Mouse (Mus musculus): Measurements from ENCODE around the gene Atp6v0e. TPM values are rescaled to one million over a fixed set of nuclear protein-coding genes. Genes with fewer than 3 reads are reported as not detected.

Gene Atp6v0e
- total and polyA plus RNA-seq, 3 experiments: 190 to 422 (median 226) TPM

DNA sequence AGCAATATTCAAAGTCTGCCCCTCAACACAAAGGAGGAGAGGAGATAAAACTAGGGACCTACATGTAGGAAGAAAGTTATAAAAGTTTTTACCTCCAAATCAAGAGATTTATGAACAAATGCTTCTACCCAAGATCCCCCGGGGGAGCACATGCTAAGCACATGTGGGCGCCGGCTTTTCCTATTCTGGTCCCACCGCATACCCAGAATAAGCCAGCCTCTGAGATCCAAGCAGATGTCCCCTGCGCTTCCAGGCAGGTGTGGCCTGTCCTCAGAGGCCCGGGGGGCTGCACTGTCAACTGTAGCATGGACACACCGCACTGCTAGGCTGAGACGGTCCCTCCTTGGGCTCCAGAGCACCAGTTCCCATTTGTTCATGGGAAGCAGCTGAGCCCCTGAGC is 19.6 kb upstream of the Atp6v0e start:
- no peak overlapping the region for H3K4me3 ChIP-seq (replicated peaks in 1 of 3; ENCODE audit: low read depth in 2 of 3, low read length in 2 of 3, poor library complexity in 1 of 3)
- no peak for TF ChIP-seq GABPA (IDR thresholded peaks at IDR 0.05; ENCODE audit: insufficient replicate concordance, low read depth, low read length)
- TF ChIP-seq CTCF (conservative IDR thresholded peaks at IDR 0.05 in 1 of 2, IDR thresholded peaks at IDR 0.05 in 1 of 2; ENCODE audit: low read depth in 2 of 2, low read length in 2 of 2): no peak
- no peak for TF ChIP-seq MEF2A (IDR thresholded peaks at IDR 0.05; ENCODE audit: borderline replicate concordance, low read depth, low read length)
- no peak for TF ChIP-seq MAZ (IDR thresholded peaks at IDR 0.05; ENCODE audit: low read depth, low read length)
- TF ChIP-seq JUN (IDR thresholded peaks at IDR 0.05; ENCODE audit: insufficient read depth, low read depth, low read length): no peak
- no peak for TF ChIP-seq ZNF384 (IDR thresholded peaks at IDR 0.05; ENCODE audit: low read depth, low read length)
- no peak for TF ChIP-seq ZC3H11A (IDR thresholded peaks at IDR 0.05; ENCODE audit: low read depth, low read length)
- no peaks in the 10 kb centered on the region for H3K79me2 ChIP-seq (replicated peaks; ENCODE audit: control insufficient read depth, extremely low read depth, insufficient read depth, poor library complexity, severe bottlenecking)
- H3K4me2 ChIP-seq (ENCODE audit: insufficient read depth, low read depth, poor library complexity, severe bottlenecking): no peak overlapping the region
- H3K9ac ChIP-seq (ENCODE audit: insufficient read depth, low read depth): no peak overlapping the region
- in situ Hi-C loops (cut with MboI; ENCODE audit: low pct_ligation_motif_present, low pct_unique_long_range_greater_than_20kb, low sequenced_read_pairs): loop anchor here (5.0 to 25.0 kb wide), 2 partner anchors 166 to 356 kb away; no protein-coding TSS in a partner anchor
- DNase-seq (ENCODE audit: extremely low read depth): no peak
- dilution Hi-C loops (cut with MboI; ENCODE audit: extremely low pct_ligation_motif_present, extremely low pct_unique_long_range_greater_than_20kb, low sequenced_read_pairs): no loop called here
- no peaks in the 10 kb centered on the region for H3K9me3 ChIP-seq (replicated peaks; ENCODE audit: low read length)
- no peaks in the 10 kb centered on the region for H3K4me1 ChIP-seq (ENCODE audit: control insufficient read depth in 1 of 2, insufficient read depth in 2 of 2)
- no peaks in the 10 kb centered on the region for H3K27me3 ChIP-seq (replicated peaks)
- peaks cover 89 to 98% of the 10 kb centered on the region in 2 experiments for H3K36me3 ChIP-seq (replicated peaks in 1 of 2; ENCODE audit: control insufficient read depth in 1 of 2, insufficient read depth in 1 of 2, low read length in 1 of 2)
- H3K27ac ChIP-seq (ENCODE audit: insufficient read depth, low read depth): no peak overlapping the region

DNA sequence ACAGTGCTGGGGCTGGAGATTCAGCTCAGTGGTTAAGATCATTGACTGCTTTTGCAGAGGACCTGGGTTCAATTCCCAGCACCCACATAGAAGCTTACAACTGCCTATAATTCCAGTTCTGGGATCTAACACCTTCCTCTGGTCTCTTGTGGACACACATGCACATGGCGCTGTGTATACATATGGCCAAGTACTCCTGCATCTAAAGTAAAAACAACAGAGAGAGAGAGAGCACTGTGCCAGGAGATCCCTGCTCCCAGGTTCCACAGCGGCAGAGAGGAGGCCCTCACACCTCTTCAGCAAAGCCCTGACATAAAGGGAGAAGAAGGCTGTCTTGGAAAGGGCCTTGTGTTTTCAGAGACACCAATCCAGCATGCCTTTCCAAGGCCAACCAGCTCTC is 19.0 kb upstream of the Atp6v0e start:
- in situ Hi-C loops (cut with MboI; ENCODE audit: low pct_ligation_motif_present, low pct_unique_long_range_greater_than_20kb, low sequenced_read_pairs): loop anchor here (5.0 to 25.0 kb wide), 2 partner anchors 167 to 357 kb away; no protein-coding TSS in a partner anchor
- no peaks in the 10 kb centered on the region for H3K9me3 ChIP-seq (replicated peaks; ENCODE audit: low read length)
- dilution Hi-C loops (cut with MboI; ENCODE audit: extremely low pct_ligation_motif_present, extremely low pct_unique_long_range_greater_than_20kb, low sequenced_read_pairs): no loop called here
- H3K4me1 ChIP-seq (ENCODE audit: control insufficient read depth in 1 of 2, insufficient read depth in 2 of 2): no peaks in the 10 kb centered on the region
- H3K79me2 ChIP-seq (replicated peaks; ENCODE audit: control insufficient read depth, extremely low read depth, insufficient read depth, poor library complexity, severe bottlenecking): no peaks in the 10 kb centered on the region
- no peak for DNase-seq (ENCODE audit: extremely low read depth)
- no peaks in the 10 kb centered on the region for H3K27me3 ChIP-seq (replicated peaks)
- peaks cover 86 to 98% of the 10 kb centered on the region in 2 experiments for H3K36me3 ChIP-seq (replicated peaks in 1 of 2; ENCODE audit: control insufficient read depth in 1 of 2, insufficient read depth in 1 of 2, low read length in 1 of 2)
- H3K4me3 ChIP-seq (replicated peaks in 1 of 3; ENCODE audit: low read depth in 2 of 3, low read length in 2 of 3, poor library complexity in 1 of 3): no peak overlapping the region
- no peak overlapping the region for H3K9ac ChIP-seq (ENCODE audit: insufficient read depth, low read depth)
- no peak overlapping the region for H3K27ac ChIP-seq (ENCODE audit: insufficient read depth, low read depth)
- no peak for TF ChIP-seq USF1 (IDR thresholded peaks at IDR 0.05; ENCODE audit: low read depth, low read length)
- TF ChIP-seq MAFK (IDR thresholded peaks at IDR 0.05; ENCODE audit: insufficient replicate concordance, low read length): no peak
- TF ChIP-seq E2F4 (IDR thresholded peaks at IDR 0.05; ENCODE audit: insufficient replicate concordance, low read depth, low read length): no peak
- no peak for TF ChIP-seq CHD2 (IDR thresholded peaks at IDR 0.05; ENCODE audit: low read length)
- TF ChIP-seq MXI1 (IDR thresholded peaks at IDR 0.05; ENCODE audit: low read depth, low read length): no peak
- no peak overlapping the region for H3K4me2 ChIP-seq (ENCODE audit: insufficient read depth, low read depth, poor library complexity, severe bottlenecking)
